Mouse (Mus musculus): ENCODE data around the gene Ccdc169.

Gene Ccdc169

GRCm38 (mm10) chr3:55137039-55137438, at the start of gene Ccdc169:
Ccdc169 (plus strand) TSS chr3:55137339.
- DNase-seq: no peak

- DNase-seq: no peak
These were observed 49.8 kb upstream of the Ccdc169 start for GRCm38 (mm10) chr3:55087360-55087759.

- DNase-seq: no peak
These were observed 48.8 kb upstream of the Ccdc169 start for GRCm38 (mm10) chr3:55088359-55088758.

- DNase-seq: peak; percentile 27
These were observed 48.3 kb upstream of the Ccdc169 start for GRCm38 (mm10) chr3:55088843-55089242.

GRCm38 (mm10) chr3:55089291-55089690, 47.8 kb upstream of the Ccdc169 start:
- DNase-seq: no peak

- no peak for DNase-seq
These were observed 44.0 kb upstream of the Ccdc169 start for GRCm38 (mm10) chr3:55093161-55093560.

GRCm38 (mm10) chr3:55095968-55096654, 41.0 kb upstream of the Ccdc169 start:
- peak; percentile 19 for DNase-seq

- no peak for DNase-seq
These were observed 40.5 kb upstream of the Ccdc169 start for GRCm38 (mm10) chr3:55096655-55097005.

- DNase-seq: peak; percentile 26
These were observed 40.0 kb upstream of the Ccdc169 start for GRCm38 (mm10) chr3:55097186-55097585.

GRCm38 (mm10) chr3:55098014-55098413, 39.1 kb upstream of the Ccdc169 start:
- no peak for DNase-seq

GRCm38 (mm10) chr3:55098990-55099389, 38.1 kb upstream of the Ccdc169 start:
- no peak for DNase-seq

GRCm38 (mm10) chr3:55101092-55101491, 36.0 kb upstream of the Ccdc169 start:
- DNase-seq: no peak

- peak; percentile 30 for DNase-seq
These were observed 31.6 kb upstream of the Ccdc169 start for GRCm38 (mm10) chr3:55105372-55106023.

GRCm38 (mm10) chr3:55106051-55106450, 31.1 kb upstream of the Ccdc169 start:
- no peak for DNase-seq

GRCm38 (mm10) chr3:55109097-55109496, 28.0 kb upstream of the Ccdc169 start:
- no peak for DNase-seq

- DNase-seq: peak; percentile 98
These were observed 25.0 kb upstream of the Ccdc169 start, which contains the start of gene Spg20 for GRCm38 (mm10) chr3:55111935-55112709. Spg20 (plus strand) TSS chr3:55112108.

- peak; percentile 30 for DNase-seq
These were observed 24.3 kb upstream of the Ccdc169 start for GRCm38 (mm10) chr3:55112710-55113415.

- peak; percentile 22 for DNase-seq
These were observed 22.6 kb upstream of the Ccdc169 start for GRCm38 (mm10) chr3:55114313-55115065.

- DNase-seq: no peak
These were observed 22.1 kb upstream of the Ccdc169 start for GRCm38 (mm10) chr3:55115071-55115470.

GRCm38 (mm10) chr3:55115989-55116388, 21.1 kb upstream of the Ccdc169 start:
- peak; percentile 15 for DNase-seq

- peak; percentile 18 for DNase-seq
These were observed 17.8 kb upstream of the Ccdc169 start for GRCm38 (mm10) chr3:55119275-55119898.
